Mouse (Mus musculus) heart, embryonic 15.5 days (tissue): ENCODE measurements at regions not wholly inside any gene's neighbourhood (a gene's known extent, or its start where the extent isn't known, plus 50 kb on each side); places are given as distances from the start of the nearest gene placed in this dataset.

Experiments
- ATAC-seq: fragments of 200-750 bp; cut with Nextera tagmentation; replicated peaks from 2 replicates; pipeline ENCODE4 v1.8.0; 2017; ENCODE audit warnings: low read depth, moderate TSS enrichment; ENCODE audit not compliant: insufficient number of reproducible peaks, insufficient read depth, low FRiP score
- H3K27ac ChIP-seq: fragments of 300-500 bp; sonication (generic); 2 replicates; pipeline ENCODE4 v1.5.1; 2015; ENCODE audit warnings: mild to moderate bottlenecking, inconsistent platforms
- H3K27me3 ChIP-seq: fragments of 300-500 bp; sonication (generic); 2 replicates; pipeline ENCODE4 v1.6.1; 2015; ENCODE audit warnings: inconsistent platforms
- H3K36me3 ChIP-seq: fragments of 300-500 bp; sonication (generic); 2 replicates; pipeline ENCODE4 v1.6.1; 2015; ENCODE audit warnings: mild to moderate bottlenecking, inconsistent platforms
- H3K4me1 ChIP-seq: fragments of 300-500 bp; sonication (generic); replicated peaks from 2 replicates; pipeline ENCODE4 v1.6.1; 2015; ENCODE audit warnings: inconsistent platforms
- H3K4me2 ChIP-seq: fragments of 300-500 bp; sonication (generic); 2 replicates; pipeline ENCODE4 v1.6.1; 2015; ENCODE audit warnings: inconsistent platforms, mild to moderate bottlenecking, moderate library complexity
- H3K4me3 ChIP-seq: fragments of 300-500 bp; sonication (generic); 2 replicates; pipeline ENCODE4 v1.5.1; 2015; ENCODE audit warnings: mild to moderate bottlenecking, inconsistent platforms
- H3K9ac ChIP-seq: fragments of 300-500 bp; sonication (generic); 2 replicates; pipeline ENCODE4 v1.6.1; 2015; ENCODE audit warnings: mild to moderate bottlenecking, inconsistent platforms
- H3K9me3 ChIP-seq: fragments of 300-500 bp; sonication (generic); replicated peaks from 2 replicates; pipeline ENCODE4 v1.6.1; 2016; ENCODE audit warnings: inconsistent platforms
- WGBS: fragments of 180-500 bp; shearing (Covaris S2); methylation state at CpG from one replicate; pipeline ENCODE4 v1.1.7; 2015; ENCODE audit warnings: mixed read lengths; 5-methylcytosine and 5-hydroxymethylcytosine counted together

GRCm38 (mm10) chr4:81216123-81216522, 226.5 kb downstream of the Mpdz start:
- 73% methylated on average over 1 of the region's 1 CpGs for WGBS

GRCm38 (mm10) chr4:81217979-81218378, 224.6 kb downstream of the Mpdz start:
- Histone ChIP-seq H3K4me1 (no peaks in the 10 kb centered on the region), H3K9me3 (no peaks in the 10 kb centered on the region), H3K27ac (no peak overlapping the region), H3K4me2 (no peak overlapping the region), H3K36me3 (no peaks in the 10 kb centered on the region), H3K9ac (no peak overlapping the region), H3K27me3 (no peaks in the 10 kb centered on the region), H3K4me3 (no peak overlapping the region)
- WGBS: 60% methylated on average over 11 of the region's 11 CpGs
- ATAC-seq: no peak

More at GRCm38 (mm10) chr4:81216123-81216522, 226.5 kb downstream of the Mpdz start:
- no peak overlapping the region for H3K4me2 ChIP-seq
- no peaks in the 10 kb centered on the region for H3K9me3 ChIP-seq
- ATAC-seq: no peak
- H3K9ac ChIP-seq: no peak overlapping the region
- no peaks in the 10 kb centered on the region for H3K27me3 ChIP-seq
- no peak overlapping the region for H3K4me3 ChIP-seq
- no peak overlapping the region for H3K27ac ChIP-seq
- H3K4me1 ChIP-seq: no peaks in the 10 kb centered on the region
- H3K36me3 ChIP-seq: no peaks in the 10 kb centered on the region

- no peak overlapping the region for H3K27ac ChIP-seq
Observed at GRCm38 (mm10) chr4:81222034-81222433, 220.6 kb downstream of the Mpdz start.

GRCm38 (mm10) chr4:81222468-81223175, 220.0 kb downstream of the Mpdz start:
- H3K27me3 ChIP-seq: no peaks in the 10 kb centered on the region
- H3K4me2 ChIP-seq: no peak overlapping the region
- no peak for ATAC-seq

More at GRCm38 (mm10) chr4:81222034-81222433, 220.6 kb downstream of the Mpdz start:
- no peaks in the 10 kb centered on the region for H3K4me1 ChIP-seq
- H3K9me3 ChIP-seq: no peaks in the 10 kb centered on the region
- H3K4me3 ChIP-seq: no peak overlapping the region
- H3K4me2 ChIP-seq: no peak overlapping the region
- ATAC-seq: no peak
- no peaks in the 10 kb centered on the region for H3K36me3 ChIP-seq
- 82% methylated on average over 6 of the region's 6 CpGs for WGBS
- no peaks in the 10 kb centered on the region for H3K27me3 ChIP-seq
- H3K9ac ChIP-seq: no peak overlapping the region

More at GRCm38 (mm10) chr4:81222468-81223175, 220.0 kb downstream of the Mpdz start:
- Histone ChIP-seq H3K4me3 (no peak overlapping the region), H3K27ac (no peak overlapping the region), H3K36me3 (no peaks in the 10 kb centered on the region), H3K9ac (no peak overlapping the region), H3K9me3 (no peaks in the 10 kb centered on the region), H3K4me1 (no peaks in the 10 kb centered on the region)
- WGBS: 49% methylated on average over 5 of the region's 5 CpGs
